Mouse (Mus musculus) kidney, postnatal 14 days (tissue): ENCODE measurements at regions not wholly inside any gene's neighbourhood (a gene's known extent, or its start where the extent isn't known, plus 50 kb on each side); places are given as distances from the start of the nearest gene placed in this dataset.
A peak's percentile ranks its signal among the peaks of the same experiment; 100 is the strongest.

ENCODE experiments used
- DNase-seq: peaks from one replicate; pipeline ENCODE4 v3.0.0; 2022; ENCODE audit warnings: mixed read lengths

- DNase-seq = no peak
These were observed 134.6 kb upstream of the Cdkn2b start for GRCm38 (mm10) chr4:89445214-89446155.

GRCm38 (mm10) chr4:89442526-89442925 is 131.7 kb upstream of the Cdkn2b start:
- no peak for DNase-seq

- DNase-seq = no peak
These were observed 130.0 kb upstream of the Cdkn2b start for GRCm38 (mm10) chr4:89440821-89441220.

- DNase-seq = no peak
These were observed 129.5 kb upstream of the Cdkn2b start for GRCm38 (mm10) chr4:89440326-89440725.

GRCm38 (mm10) chr4:89438665-89439064 is 127.8 kb upstream of the Cdkn2b start:
- no peak for DNase-seq

- no peak for DNase-seq
These were observed 125.9 kb upstream of the Cdkn2b start for GRCm38 (mm10) chr4:89436764-89437163.

GRCm38 (mm10) chr4:89434152-89434551 is 123.3 kb upstream of the Cdkn2b start:
- DNase-seq = no peak

- DNase-seq = no peak
These were observed 122.7 kb upstream of the Cdkn2b start for GRCm38 (mm10) chr4:89433528-89433927.

GRCm38 (mm10) chr4:89431520-89431919 is 120.7 kb upstream of the Cdkn2b start:
- DNase-seq = no peak

GRCm38 (mm10) chr4:89428465-89428864 is 117.6 kb upstream of the Cdkn2b start:
- DNase-seq = no peak

GRCm38 (mm10) chr4:89427345-89428293 is 116.8 kb upstream of the Cdkn2b start:
- peak; percentile 59 for DNase-seq

- DNase-seq = peak; percentile 5
These were observed 115.1 kb upstream of the Cdkn2b start for GRCm38 (mm10) chr4:89425916-89426315.

- DNase-seq = peak; percentile 20
These were observed 111.0 kb upstream of the Cdkn2b start for GRCm38 (mm10) chr4:89421694-89422354.

- DNase-seq = no peak
These were observed 110.0 kb upstream of the Cdkn2b start for GRCm38 (mm10) chr4:89420868-89421267.

GRCm38 (mm10) chr4:89419507-89419906 is 108.7 kb upstream of the Cdkn2b start:
- no peak for DNase-seq

- no peak for DNase-seq
These were observed 94.9 kb upstream of the Cdkn2b start for GRCm38 (mm10) chr4:89405624-89406167.

- DNase-seq = no peak
These were observed 92.3 kb upstream of the Cdkn2b start for GRCm38 (mm10) chr4:89403151-89403550.

GRCm38 (mm10) chr4:89402324-89402723 is 91.5 kb upstream of the Cdkn2b start:
- DNase-seq = no peak

- no peak for DNase-seq
These were observed 90.9 kb upstream of the Cdkn2b start for GRCm38 (mm10) chr4:89401696-89402095.

- no peak for DNase-seq
These were observed 89.5 kb upstream of the Cdkn2b start for GRCm38 (mm10) chr4:89400342-89400741.

- no peak for DNase-seq
These were observed 88.4 kb upstream of the Cdkn2b start for GRCm38 (mm10) chr4:89399277-89399676.

GRCm38 (mm10) chr4:89396020-89396419 is 85.2 kb upstream of the Cdkn2b start:
- DNase-seq = no peak

GRCm38 (mm10) chr4:89395336-89395735 is 84.5 kb upstream of the Cdkn2b start:
- no peak for DNase-seq
